20 mouse cellular contexts compared by ENCODE assay signal in genomic region chr4:119403431-119403830, GRCm38 (mm10). TPM values are rescaled to one million over a fixed set of nuclear protein-coding genes. Genes with fewer than 3 reads are reported as not detected.
"Had no signal": no experiment of that assay in that cellular context is flagged by ENCODE, and none has a peak within 500 bp of the region (broad histone marks: within the 10 kb centered on the region; RNA-seq: fewer than 3 reads in every experiment).

No protein-coding gene starts in this region.

- DNase-seq: liver, postnatal 0 days; lung, adult 2 months; lung, postnatal 14 days; lung, postnatal 36 days; right cerebral cortex, postnatal 14 days; thymus, adult 18-20 months; thymus, postnatal 14 days; thymus, postnatal 36 days had no signal

- H3K36me3 ChIP-seq: liver, embryonic 15.5 days; lung, embryonic 15.5 days had no signal

- H3K4me3 ChIP-seq: liver, embryonic 15.5 days; lung, embryonic 15.5 days; megakaryocyte, embryonic 14.5 days; midbrain, embryonic 13.5 days; midbrain, embryonic 15.5 days; neural tube, embryonic 12.5 days had no signal

- H3K4me1 ChIP-seq: liver, embryonic 15.5 days; lung, embryonic 15.5 days; midbrain, embryonic 13.5 days; midbrain, embryonic 15.5 days; neural tube, embryonic 12.5 days had no signal

- H3K27me3 ChIP-seq: liver, embryonic 15.5 days; lung, embryonic 15.5 days; midbrain, embryonic 13.5 days; midbrain, embryonic 15.5 days; neural tube, embryonic 12.5 days had no signal

- H3K27ac ChIP-seq: liver, embryonic 15.5 days; lung, embryonic 15.5 days; macrophage; midbrain, embryonic 13.5 days; midbrain, embryonic 15.5 days; neural tube, embryonic 12.5 days had no signal

RNA-seq across cellular contexts. Expression of gene Ccdc30, which starts 11.9 kb away (rescaled TPM):
- polyA plus RNA-seq: macrophage had no signal

RNA-seq across cellular contexts. Expression of gene Zmynd12, which starts 19.2 kb away (rescaled TPM):
- total RNA-seq: megakaryocyte progenitor cell, adult 5-6 weeks; monocyte, adult 5-6 weeks; neutrophil, adult 5-6 weeks had no signal
- polyA plus RNA-seq: macrophage; midbrain, embryonic 11.5 days; stomach, embryonic 14.5 days had no signal
